Comparison of ENCODE assay signal across 13 mouse cellular contexts in genomic region chr2:145804524-145804923, GRCm38 (mm10).
"Had no signal": no experiment of that assay in that cellular context is flagged by ENCODE, and none has a peak within 500 bp of the region (broad histone marks: within the 10 kb centered on the region; RNA-seq: fewer than 3 reads in every experiment).

No protein-coding gene starts in this region.

- DNase-seq: kidney, adult 2 months; kidney, postnatal 36 days; layer of hippocampus, adult 9-11 months; layer of hippocampus, postnatal 36 days; lung, embryonic 14.5 days; lung, postnatal 14 days had no signal

- H3K27me3 ChIP-seq: kidney, embryonic 15.5 days; limb, embryonic 13.5 days; liver, embryonic 15.5 days; neural tube, embryonic 15.5 days had no signal

- H3K4me3 ChIP-seq: kidney, embryonic 15.5 days; limb, embryonic 13.5 days; liver, embryonic 15.5 days; midbrain, embryonic 10.5 days; neural tube, embryonic 15.5 days had no signal

- H3K9me3 ChIP-seq: liver, embryonic 15.5 days; midbrain, embryonic 10.5 days had no signal

- ATAC-seq: midbrain, embryonic 16.5 days had no signal

- H3K27ac ChIP-seq: kidney, embryonic 15.5 days; limb, embryonic 13.5 days; liver, embryonic 15.5 days; midbrain, embryonic 10.5 days; neural tube, embryonic 15.5 days; stomach, postnatal 0 days had no signal

- H3K36me3 ChIP-seq: liver, embryonic 15.5 days; midbrain, embryonic 10.5 days; neural tube, embryonic 15.5 days had no signal

- H3K4me2 ChIP-seq: kidney, embryonic 15.5 days; limb, embryonic 13.5 days; liver, embryonic 15.5 days; lung, embryonic 14.5 days; neural tube, embryonic 15.5 days had no signal

- H3K4me1 ChIP-seq: kidney, embryonic 15.5 days; limb, embryonic 13.5 days; liver, embryonic 15.5 days; midbrain, embryonic 10.5 days; neural tube, embryonic 15.5 days had no signal

- H3K9ac ChIP-seq: kidney, embryonic 15.5 days; limb, embryonic 13.5 days; liver, embryonic 15.5 days; lung, embryonic 14.5 days; neural tube, embryonic 15.5 days had no signal
